Mouse (Mus musculus): ENCODE results near the gene Nabp1. TPM values are rescaled to one million over a fixed set of nuclear protein-coding genes. Genes with fewer than 3 reads are reported as not detected.
A peak's percentile ranks its signal among the peaks of the same experiment; 100 is the strongest.

Gene Nabp1
- polyA plus RNA-seq (2012; ENCODE audit: insufficient read depth, insufficient read length, missing spikeins) = 42.4 and 46.7 TPM in 2 replicates

- TF ChIP-seq CTCF (IDR thresholded peaks at IDR 0.05; ENCODE audit: low read depth, low read length) = no peak
- TF ChIP-seq POLR2A (IDR thresholded peaks at IDR 0.05; ENCODE audit: borderline replicate concordance, low read depth, low read length) = peak; percentile 100
- H3K27ac ChIP-seq (ENCODE audit: insufficient read depth, low read depth, low read length) = peak within 1 kb of the TSS; percentile 89
- peak within 1 kb of the TSS; percentile 80 for H3K4me3 ChIP-seq (ENCODE audit: insufficient read depth, low read length)
- H3K4me1 ChIP-seq (ENCODE audit: control insufficient read depth, insufficient read depth, low read length) = peaks cover 25% of the 10 kb centered on the region
Observed at GRCm38 (mm10) chr1:51478262-51479026, at the start of gene Nabp1. Gene Nabp1 (minus strand): TSS chr1:51478425.

DNA sequence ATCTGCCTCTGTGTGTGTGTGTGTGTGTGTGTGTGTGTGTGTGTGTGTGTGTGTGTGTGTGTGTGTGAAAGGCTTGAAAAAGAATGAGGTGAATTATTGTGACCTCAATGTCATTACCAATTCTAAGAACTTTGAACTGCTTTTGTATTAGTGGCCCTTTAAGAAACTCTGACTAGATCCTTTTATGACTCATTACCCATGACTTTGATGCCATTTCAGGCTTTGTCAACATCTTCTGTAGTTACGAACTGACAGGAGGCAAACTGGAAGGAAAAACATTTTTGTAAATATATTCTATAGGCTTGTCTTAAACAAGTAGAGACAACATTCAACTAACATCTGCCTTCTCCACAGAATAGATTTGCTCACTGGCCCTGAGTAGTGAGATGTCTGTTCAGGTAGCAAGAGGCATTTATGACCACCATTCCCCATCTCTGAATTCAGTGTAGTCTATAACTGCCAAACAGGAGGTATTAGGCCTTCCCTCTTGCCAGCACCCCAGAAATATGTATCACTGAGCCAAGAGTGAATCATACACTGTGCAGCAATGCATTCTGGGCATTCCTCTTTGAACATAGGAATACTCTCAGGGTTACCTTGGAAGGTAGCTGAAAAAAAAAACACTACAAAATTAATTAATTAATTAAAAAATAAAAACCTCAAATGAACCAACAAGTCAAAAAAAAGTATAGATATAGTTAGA lies 47.5 kb upstream of the Nabp1 start:
- TF ChIP-seq CTCF (IDR thresholded peaks at IDR 0.05; ENCODE audit: low read depth, low read length) (no peak), POLR2A (IDR thresholded peaks at IDR 0.05; ENCODE audit: borderline replicate concordance, low read depth, low read length) (no peak)
- Histone ChIP-seq H3K4me1 (ENCODE audit: control insufficient read depth, insufficient read depth, low read length) (peaks cover 37% of the 10 kb centered on the region), H3K27ac (ENCODE audit: insufficient read depth, low read depth, low read length) (peak overlapping the region; percentile 69), H3K4me3 (ENCODE audit: insufficient read depth, low read length) (no peak overlapping the region)

- TF ChIP-seq CTCF (IDR thresholded peaks at IDR 0.05; ENCODE audit: low read depth, low read length) (no peak), POLR2A (IDR thresholded peaks at IDR 0.05; ENCODE audit: borderline replicate concordance, low read depth, low read length) (no peak)
- Histone ChIP-seq H3K27ac (ENCODE audit: insufficient read depth, low read depth, low read length) (no peak overlapping the region), H3K4me1 (ENCODE audit: control insufficient read depth, insufficient read depth, low read length) (peaks cover 42% of the 10 kb centered on the region)
Observed at GRCm38 (mm10) chr1:51521651-51522050, 43.4 kb upstream of the Nabp1 start.

DNA sequence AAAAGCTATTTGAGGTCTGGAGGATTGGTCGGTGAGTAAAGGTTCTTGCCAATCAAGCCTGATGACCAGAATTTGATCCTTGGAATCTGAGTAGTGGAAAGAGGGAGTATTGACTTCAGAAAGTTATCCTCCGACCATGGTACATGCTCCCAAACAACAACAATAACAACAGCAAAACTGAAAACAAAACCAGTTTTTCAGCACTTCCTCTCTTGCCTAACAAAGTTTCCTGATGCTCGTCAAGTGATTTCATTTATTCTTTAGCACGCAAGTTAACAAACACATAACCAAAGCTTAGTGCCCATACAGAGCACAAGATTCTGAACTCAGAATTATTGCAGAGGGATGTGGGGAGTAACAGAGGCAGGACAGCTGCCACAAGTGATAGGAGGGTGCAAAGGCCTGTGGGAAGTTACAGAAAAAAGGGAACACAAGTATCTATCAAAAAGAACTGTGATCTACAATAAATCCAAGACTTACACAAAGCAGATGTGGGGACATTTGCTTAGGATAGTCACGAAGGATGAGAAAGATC lies 42.1 kb upstream of the Nabp1 start:
- peaks cover 38% of the 10 kb centered on the region for H3K4me1 ChIP-seq (ENCODE audit: control insufficient read depth, insufficient read depth, low read length)

More at GRCm38 (mm10) chr1:51521651-51522050, 43.4 kb upstream of the Nabp1 start:
- H3K4me3 ChIP-seq (ENCODE audit: insufficient read depth, low read length) = no peak overlapping the region

GRCm38 (mm10) chr1:51519112-51519511 lies 40.9 kb upstream of the Nabp1 start:
- Histone ChIP-seq H3K4me1 (ENCODE audit: control insufficient read depth, insufficient read depth, low read length) (peaks cover 43% of the 10 kb centered on the region), H3K27ac (ENCODE audit: insufficient read depth, low read depth, low read length) (no peak overlapping the region), H3K4me3 (ENCODE audit: insufficient read depth, low read length) (no peak overlapping the region)
- TF ChIP-seq CTCF (IDR thresholded peaks at IDR 0.05; ENCODE audit: low read depth, low read length) (no peak), POLR2A (IDR thresholded peaks at IDR 0.05; ENCODE audit: borderline replicate concordance, low read depth, low read length) (no peak)

More for the DNA sequence above, 42.1 kb upstream of the Nabp1 start:
- Histone ChIP-seq H3K4me3 (ENCODE audit: insufficient read depth, low read length) (peak overlapping the region; percentile 20; the same call in 1 of the 2 replicates), H3K27ac (ENCODE audit: insufficient read depth, low read depth, low read length) (peak overlapping the region; percentile 69)
- TF ChIP-seq CTCF (IDR thresholded peaks at IDR 0.05; ENCODE audit: low read depth, low read length) (no peak), POLR2A (IDR thresholded peaks at IDR 0.05; ENCODE audit: borderline replicate concordance, low read depth, low read length) (no peak)

DNA sequence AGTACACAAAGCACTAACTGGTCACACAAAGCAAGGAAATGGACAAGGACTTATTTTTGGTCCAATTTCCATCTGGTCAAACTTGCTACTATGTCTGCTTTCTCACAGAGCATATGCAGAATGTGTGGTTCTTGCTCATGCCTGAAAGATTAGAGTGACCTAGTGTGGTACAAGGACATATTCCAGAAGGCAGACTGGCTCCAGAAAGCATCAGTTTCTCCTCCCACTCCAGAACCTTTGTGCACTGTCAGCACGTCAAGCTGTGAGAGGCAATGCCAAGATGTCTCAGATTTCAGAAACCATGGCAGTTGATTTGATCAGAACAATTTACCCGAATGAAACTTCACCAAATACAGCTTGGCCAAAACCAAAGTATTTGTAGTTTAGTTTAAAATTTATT lies 37.4 kb upstream of the Nabp1 start:
- TF ChIP-seq CTCF (IDR thresholded peaks at IDR 0.05; ENCODE audit: low read depth, low read length) (no peak), POLR2A (IDR thresholded peaks at IDR 0.05; ENCODE audit: borderline replicate concordance, low read depth, low read length) (no peak)
- peaks cover 46% of the 10 kb centered on the region for H3K4me1 ChIP-seq (ENCODE audit: control insufficient read depth, insufficient read depth, low read length)
- no peak overlapping the region for H3K27ac ChIP-seq (ENCODE audit: insufficient read depth, low read depth, low read length)
- no peak overlapping the region for H3K4me3 ChIP-seq (ENCODE audit: insufficient read depth, low read length)

GRCm38 (mm10) chr1:51515041-51515440 lies 36.8 kb upstream of the Nabp1 start:
- no peak for TF ChIP-seq CTCF (IDR thresholded peaks at IDR 0.05; ENCODE audit: low read depth, low read length)
- no peak for TF ChIP-seq POLR2A (IDR thresholded peaks at IDR 0.05; ENCODE audit: borderline replicate concordance, low read depth, low read length)
- no peak overlapping the region for H3K27ac ChIP-seq (ENCODE audit: insufficient read depth, low read depth, low read length)
- peaks cover 41% of the 10 kb centered on the region for H3K4me1 ChIP-seq (ENCODE audit: control insufficient read depth, insufficient read depth, low read length)
- no peak overlapping the region for H3K4me3 ChIP-seq (ENCODE audit: insufficient read depth, low read length)

- TF ChIP-seq CTCF (IDR thresholded peaks at IDR 0.05; ENCODE audit: low read depth, low read length) (no peak), POLR2A (IDR thresholded peaks at IDR 0.05; ENCODE audit: borderline replicate concordance, low read depth, low read length) (no peak)
- Histone ChIP-seq H3K4me1 (ENCODE audit: control insufficient read depth, insufficient read depth, low read length) (peaks cover 42% of the 10 kb centered on the region), H3K27ac (ENCODE audit: insufficient read depth, low read depth, low read length) (no peak overlapping the region), H3K4me3 (ENCODE audit: insufficient read depth, low read length) (no peak overlapping the region)
Observed at GRCm38 (mm10) chr1:51514379-51514778, 36.2 kb upstream of the Nabp1 start.

DNA sequence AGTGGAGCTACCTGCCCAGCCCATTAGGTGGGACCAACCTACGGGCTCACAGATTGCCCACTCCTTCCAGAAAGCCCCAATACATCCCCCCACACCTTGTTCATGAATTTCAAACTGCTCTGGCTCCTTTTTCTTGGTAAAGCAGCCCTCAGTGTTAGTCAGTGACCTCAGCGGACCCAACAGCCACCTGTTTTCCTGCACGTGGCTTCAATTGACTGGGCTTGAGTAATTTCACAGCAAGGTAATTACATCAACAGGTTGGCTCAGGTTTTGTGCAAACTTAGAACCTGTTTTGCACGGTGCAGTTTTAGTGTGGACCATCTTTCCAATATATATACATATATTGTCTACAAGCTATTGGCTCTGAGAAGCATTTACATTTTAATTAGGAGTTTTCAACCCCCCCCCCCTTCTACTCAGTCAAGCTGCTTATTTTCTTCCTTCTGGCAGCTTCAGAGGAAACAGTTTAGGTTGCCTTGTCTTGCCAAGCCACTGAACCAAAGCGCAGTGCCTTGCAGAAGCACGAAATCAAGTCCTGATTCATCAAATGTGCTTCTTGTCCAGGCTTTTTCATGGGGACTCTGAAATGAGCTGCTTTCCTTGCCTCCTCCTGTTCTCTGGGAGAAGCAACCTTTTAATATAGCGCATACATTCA lies 35.0 kb upstream of the Nabp1 start:
- no peak for TF ChIP-seq POLR2A (IDR thresholded peaks at IDR 0.05; ENCODE audit: borderline replicate concordance, low read depth, low read length)
- TF ChIP-seq CTCF (IDR thresholded peaks at IDR 0.05; ENCODE audit: low read depth, low read length) = no peak
- Histone ChIP-seq H3K27ac (ENCODE audit: insufficient read depth, low read depth, low read length) (no peak overlapping the region), H3K4me3 (ENCODE audit: insufficient read depth, low read length) (no peak overlapping the region)

More for the DNA sequence above, 35.0 kb upstream of the Nabp1 start:
- H3K4me1 ChIP-seq (ENCODE audit: control insufficient read depth, insufficient read depth, low read length) = peaks cover 42% of the 10 kb centered on the region

Measured in bone marrow macrophage, adult 2 months (primary cell).